8 mouse cellular contexts compared by ENCODE assay signal in genomic region chr3:144203988-144204412, GRCm38 (mm10). TPM values are rescaled to one million over a fixed set of nuclear protein-coding genes. Genes with fewer than 3 reads are reported as not detected.
DNase-seq lines count a peak whose midpoint lies in the region; ATAC-seq and TF ChIP-seq lines count a peak whose summit lies in the region.

No protein-coding gene starts in this region.

- no peaks in the 10 kb centered on the region for H3K4me1 ChIP-seq in embryonic fibroblast, embryonic 13.5 days (ENCODE audit: control insufficient read depth, insufficient read depth, low read length)
- peaks cover 31% of the 10 kb centered on the region for H3K4me1 ChIP-seq in limb, embryonic 12.5 days (replicated peaks)
- peaks cover 17% of the 10 kb centered on the region for H3K4me1 ChIP-seq in stomach, embryonic 14.5 days (ENCODE audit: control insufficient read depth, insufficient read depth, low read length)

- no peak for TF ChIP-seq POLR2A in embryonic fibroblast, embryonic 13.5 days (IDR thresholded peaks at IDR 0.05; ENCODE audit: low read depth, low read length)

- TF ChIP-seq CTCF in embryonic fibroblast, embryonic 13.5 days (IDR thresholded peaks at IDR 0.05; ENCODE audit: borderline replicate concordance, insufficient read depth, low read length), result no peak

- peak overlapping the region; percentile 93 for H3K4me2 ChIP-seq in limb, embryonic 12.5 days
- peak overlapping the region; percentile 84 for H3K4me2 ChIP-seq in stomach, embryonic 14.5 days (replicated peaks; ENCODE audit: low read depth, low read length)

- DNase-seq in adrenal gland, postnatal 14 days, result peak; percentile 14
- DNase-seq in adrenal gland, postnatal 25 days, result no peak
- DNase-seq in B cell, adult 2 months, result peak; percentile 17 to 20
- DNase-seq in layer of hippocampus, adult 9-10 months (ENCODE audit: low spot score), result no peak
- DNase-seq in gastrocnemius, postnatal 14 days, result no peak

- H3K9me3 ChIP-seq in limb, embryonic 12.5 days, result no peaks in the 10 kb centered on the region
- H3K9me3 ChIP-seq in stomach, embryonic 14.5 days (ENCODE audit: control insufficient read depth, low read depth, low read length), result no peaks in the 10 kb centered on the region

- WGBS in limb, embryonic 12.5 days, result 0% methylated on average over 5 of the region's 5 CpGs
- under 1% methylated on average over 5 of the region's 5 CpGs for WGBS in stomach, embryonic 14.5 days

- peak overlapping the region; percentile 98 for H3K9ac ChIP-seq in limb, embryonic 12.5 days (replicated peaks)
- peak overlapping the region; percentile 98 for H3K9ac ChIP-seq in stomach, embryonic 14.5 days (replicated peaks; ENCODE audit: low read depth, low read length)

- H3K4me3 ChIP-seq in embryonic fibroblast, embryonic 13.5 days (ENCODE audit: insufficient read depth, low read length), result peak overlapping the region; percentile 98
- peak overlapping the region; percentile 81 for H3K4me3 ChIP-seq in limb, embryonic 12.5 days (replicated peaks)
- peak overlapping the region; percentile 94 for H3K4me3 ChIP-seq in stomach, embryonic 14.5 days (ENCODE audit: low read depth, low read length)

- no peak for ATAC-seq in limb, embryonic 12.5 days (ENCODE audit: insufficient number of reproducible peaks, insufficient read depth, low FRiP score, low TSS enrichment, low read depth)
- ATAC-seq in stomach, embryonic 14.5 days (ENCODE audit: insufficient number of reproducible peaks, insufficient read depth, low FRiP score, low read depth), result no peak

- H3K27me3 ChIP-seq in limb, embryonic 12.5 days, result no peaks in the 10 kb centered on the region
- no peaks in the 10 kb centered on the region for H3K27me3 ChIP-seq in stomach, embryonic 14.5 days (ENCODE audit: control insufficient read depth, insufficient read depth, low read length)

- H3K27ac ChIP-seq in embryonic fibroblast, embryonic 13.5 days (ENCODE audit: insufficient read depth, low read length), result peak overlapping the region; percentile 78
- H3K27ac ChIP-seq in limb, embryonic 12.5 days, result peak overlapping the region; percentile 100
- H3K27ac ChIP-seq in stomach, embryonic 14.5 days (ENCODE audit: low read length), result peak overlapping the region; percentile 99

- H3K36me3 ChIP-seq in limb, embryonic 12.5 days, result peaks cover 20% of the 10 kb centered on the region
- H3K36me3 ChIP-seq in stomach, embryonic 14.5 days (ENCODE audit: control insufficient read depth, insufficient read depth, low read length), result peaks cover 4% of the 10 kb centered on the region; the same call in 1 of the 2 replicates

- intact Hi-C loops in gastrocnemius, postnatal 14 days (cut with DNase I; ENCODE audit: low total_unique reads), result no loop called here

RNA-seq across cellular contexts. Expression of gene Lmo4, which starts 1.0 kb away (rescaled TPM):
- total RNA-seq in adrenal gland, postnatal 14 days (2021), result 67.1 and 69.0 TPM in 2 replicates
- total RNA-seq in adrenal gland, postnatal 25 days (2021), result 92.8 and 97.9 TPM in 2 replicates
- 113 and 124 TPM in 2 replicates for polyA plus RNA-seq in embryonic fibroblast, embryonic 13.5 days (2011; ENCODE audit: insufficient read length, low read depth, missing spikeins)
- 80.8 and 83.5 TPM in 2 replicates for polyA plus RNA-seq in limb, embryonic 12.5 days (2016; fragmentation: Nextera tagmentation; extraction: Ambion mirVana)
- 95.2 and 95.4 TPM in 2 replicates for polyA plus RNA-seq in stomach, embryonic 14.5 days (2014; fragmentation: Nextera tagmentation; extraction: Ambion mirVana)
- total RNA-seq in gastrocnemius, postnatal 14 days (2021), result 10 to 100 TPM; 16.2 to 19.6 TPM

Comparison
In these comparisons a context has a peak if more than half of its experiments do, and no peak if none do; other contexts are left out.
1. DNase-seq: peak in adrenal gland, postnatal 14 days (single experiment) and B cell, adult 2 months (2 of 2); none in adrenal gland, postnatal 25 days (single experiment), layer of hippocampus, adult 9-10 months (single experiment) and gastrocnemius, postnatal 14 days (single experiment).
2. Peak in every context shown above with its lines, with median percentiles within 50 percentile points of each other: H3K27ac ChIP-seq and H3K4me3 ChIP-seq.